Mouse (Mus musculus) lung, postnatal 25 days (tissue): Measurements from ENCODE around the gene Tldc1.

Experiments used
- DNase-seq: peaks from one replicate; pipeline ENCODE4 v3.0.0; 2022; ENCODE audit warnings: low spot score

Gene Tldc1

GRCm38 (mm10) chr8:119778263-119778662 lies at the start of gene Tldc1:
TSS of gene Tldc1 (minus strand) at chr8:119778416.
- DNase-seq: peak; percentile 100

- no peak for DNase-seq
Measured at GRCm38 (mm10) chr8:119827721-119828153, 49.5 kb upstream of the Tldc1 start.

GRCm38 (mm10) chr8:119826982-119827381 lies 48.8 kb upstream of the Tldc1 start:
- no peak for DNase-seq

GRCm38 (mm10) chr8:119825950-119826730 lies 47.9 kb upstream of the Tldc1 start:
- no peak for DNase-seq

GRCm38 (mm10) chr8:119824809-119825273 lies 46.6 kb upstream of the Tldc1 start:
- DNase-seq: no peak

- DNase-seq: no peak
Measured at GRCm38 (mm10) chr8:119824100-119824499, 45.9 kb upstream of the Tldc1 start.

- no peak for DNase-seq
Measured at GRCm38 (mm10) chr8:119823278-119823677, 45.1 kb upstream of the Tldc1 start.

- no peak for DNase-seq
Measured at GRCm38 (mm10) chr8:119821691-119822090, 43.5 kb upstream of the Tldc1 start.

GRCm38 (mm10) chr8:119819976-119820375 lies 41.8 kb upstream of the Tldc1 start:
- DNase-seq: no peak

- DNase-seq: no peak
Measured at GRCm38 (mm10) chr8:119819316-119819715, 41.1 kb upstream of the Tldc1 start.

- no peak for DNase-seq
Measured at GRCm38 (mm10) chr8:119817446-119817845, 39.2 kb upstream of the Tldc1 start.

- DNase-seq: no peak
Measured at GRCm38 (mm10) chr8:119816219-119816618, 38.0 kb upstream of the Tldc1 start.

GRCm38 (mm10) chr8:119812650-119813431 lies 34.6 kb upstream of the Tldc1 start:
- DNase-seq: peak; percentile 67

- DNase-seq: peak; percentile 68
Measured at GRCm38 (mm10) chr8:119811925-119812324, 33.7 kb upstream of the Tldc1 start.

GRCm38 (mm10) chr8:119810953-119811499 lies 32.8 kb upstream of the Tldc1 start:
- DNase-seq: no peak

- DNase-seq: no peak
Measured at GRCm38 (mm10) chr8:119810127-119810868, 32.1 kb upstream of the Tldc1 start.

GRCm38 (mm10) chr8:119809620-119810019 lies 31.4 kb upstream of the Tldc1 start:
- no peak for DNase-seq

GRCm38 (mm10) chr8:119807687-119808086 lies 29.5 kb upstream of the Tldc1 start:
- DNase-seq: no peak

- DNase-seq: no peak
Measured at GRCm38 (mm10) chr8:119806422-119807263, 28.4 kb upstream of the Tldc1 start.

GRCm38 (mm10) chr8:119805275-119805674 lies 27.1 kb upstream of the Tldc1 start:
- no peak for DNase-seq

GRCm38 (mm10) chr8:119802592-119802991 lies 24.4 kb upstream of the Tldc1 start:
- no peak for DNase-seq
